Mouse (Mus musculus): ENCODE measurements around the gene Arhgef18. TPM values are rescaled to one million over a fixed set of nuclear protein-coding genes. Genes with fewer than 3 reads are reported as not detected.

Arhgef18 gene
- polyA plus RNA-seq, 2 experiments = 9.4 to 23.1 TPM

DNA sequence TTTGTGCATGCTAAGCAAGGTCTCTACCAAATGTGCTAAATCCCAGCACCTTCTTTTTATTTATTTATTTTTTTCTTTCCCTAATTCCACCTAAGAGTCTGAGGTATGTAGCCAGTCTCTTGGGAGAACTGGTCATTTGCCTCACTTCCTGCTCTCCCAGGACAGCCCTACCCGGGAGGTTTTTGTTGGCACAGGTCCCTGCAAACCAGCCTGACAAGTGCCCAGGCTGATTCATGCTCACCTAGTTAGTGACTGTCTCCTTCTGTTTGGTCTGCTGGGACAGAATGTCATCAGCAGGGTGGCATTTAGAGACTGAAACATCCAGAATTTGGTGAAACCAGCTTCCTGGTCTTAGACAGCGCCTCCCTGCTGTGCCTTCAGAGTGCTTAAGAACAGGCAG, 37.2 kb downstream of the Arhgef18 start:
- no peak for DNase-seq (ENCODE audit: low spot score)
- no peak overlapping the region for H3K9ac ChIP-seq (ENCODE audit: low read depth, low read length, severe bottlenecking)
- H3K27me3 ChIP-seq (ENCODE audit: control insufficient read depth, insufficient read depth, low read length) = no peaks in the 10 kb centered on the region
- no peak for ATAC-seq (ENCODE audit: low FRiP score, low read depth)
- no peak overlapping the region for H3K27ac ChIP-seq (replicated peaks; ENCODE audit: low read depth, low read length)
- H3K4me1 ChIP-seq (ENCODE audit: control insufficient read depth, insufficient read depth, low read length) = no peaks in the 10 kb centered on the region
- no peak overlapping the region for H3K4me2 ChIP-seq (replicated peaks; ENCODE audit: low read depth, low read length, severe bottlenecking)
- H3K36me3 ChIP-seq (ENCODE audit: control insufficient read depth, insufficient read depth, low read length) = peaks cover 55% of the 10 kb centered on the region
- no peak overlapping the region for H3K4me3 ChIP-seq (replicated peaks; ENCODE audit: low read length)
- WGBS = 71% methylated on average over 2 of the region's 2 CpGs
- no peaks in the 10 kb centered on the region for H3K9me3 ChIP-seq (ENCODE audit: control insufficient read depth, low read length)
- no peak for TF ChIP-seq POLR2A (IDR thresholded peaks at IDR 0.05; ENCODE audit: borderline replicate concordance, extremely low read depth, insufficient read depth, insufficient read length)

DNA sequence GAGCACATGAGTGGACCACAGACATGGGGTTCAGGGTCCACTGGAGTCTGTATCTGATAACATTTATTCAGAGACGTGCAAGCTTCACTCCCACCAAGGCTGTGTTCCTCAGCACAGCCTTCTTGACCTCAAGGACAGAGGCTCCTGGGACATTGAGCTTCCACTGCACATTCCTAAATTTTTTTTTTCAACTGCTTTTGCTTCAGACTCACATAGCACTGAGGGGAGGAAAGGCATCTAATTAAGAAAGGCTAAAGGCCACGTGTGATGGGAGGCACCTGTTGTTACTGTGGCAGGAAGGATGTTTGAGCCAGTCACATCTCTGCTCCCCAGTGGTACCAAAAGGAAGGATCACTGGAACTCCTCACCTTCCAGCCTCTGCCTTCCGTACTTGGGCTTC, 38.3 kb downstream of the Arhgef18 start:
- Histone ChIP-seq H3K27ac (replicated peaks; ENCODE audit: low read depth, low read length) (no peak overlapping the region), H3K27me3 (ENCODE audit: control insufficient read depth, insufficient read depth, low read length) (no peaks in the 10 kb centered on the region), H3K4me3 (replicated peaks; ENCODE audit: low read length) (no peak overlapping the region), H3K9me3 (ENCODE audit: control insufficient read depth, low read length) (no peaks in the 10 kb centered on the region), H3K4me2 (replicated peaks; ENCODE audit: low read depth, low read length, severe bottlenecking) (no peak overlapping the region), H3K36me3 (ENCODE audit: control insufficient read depth, insufficient read depth, low read length) (peaks cover 66% of the 10 kb centered on the region), H3K9ac (ENCODE audit: low read depth, low read length, severe bottlenecking) (no peak overlapping the region), H3K4me1 (ENCODE audit: control insufficient read depth, insufficient read depth, low read length) (no peaks in the 10 kb centered on the region)
- DNase-seq (ENCODE audit: low spot score) (no peak), ATAC-seq (ENCODE audit: low FRiP score, low read depth) (no peak)
- no peak for TF ChIP-seq POLR2A (IDR thresholded peaks at IDR 0.05; ENCODE audit: borderline replicate concordance, extremely low read depth, insufficient read depth, insufficient read length)
- 86% methylated on average over 3 of the region's 3 CpGs for WGBS

DNA sequence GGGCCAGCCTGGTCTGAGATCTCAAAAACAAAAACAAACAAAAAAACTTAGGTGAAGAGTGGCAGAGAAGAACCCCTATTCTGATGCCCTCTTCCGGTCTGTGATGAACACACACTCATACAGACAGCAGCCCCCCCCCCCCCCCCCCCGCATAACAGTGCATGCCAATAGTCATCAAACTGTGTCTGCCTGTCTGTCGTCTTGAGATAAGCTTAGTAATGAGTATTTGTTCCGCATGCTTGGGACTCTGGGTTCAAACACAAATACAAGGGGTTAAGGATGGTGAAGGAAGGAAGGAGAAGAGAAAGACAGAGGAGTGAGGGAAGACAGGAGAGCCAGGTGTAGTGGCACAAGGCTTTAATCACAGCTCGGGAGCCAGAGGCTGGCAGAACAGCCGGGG, 43.7 kb downstream of the Arhgef18 start:
- Histone ChIP-seq H3K27ac (replicated peaks; ENCODE audit: low read depth, low read length) (no peak overlapping the region), H3K36me3 (ENCODE audit: control insufficient read depth, insufficient read depth, low read length) (peaks cover 85% of the 10 kb centered on the region), H3K9me3 (ENCODE audit: control insufficient read depth, low read length) (no peaks in the 10 kb centered on the region), H3K27me3 (ENCODE audit: control insufficient read depth, insufficient read depth, low read length) (no peaks in the 10 kb centered on the region), H3K4me1 (ENCODE audit: control insufficient read depth, insufficient read depth, low read length) (no peaks in the 10 kb centered on the region), H3K4me3 (replicated peaks; ENCODE audit: low read length) (no peak overlapping the region), H3K4me2 (replicated peaks; ENCODE audit: low read depth, low read length, severe bottlenecking) (no peak overlapping the region), H3K9ac (ENCODE audit: low read depth, low read length, severe bottlenecking) (no peak overlapping the region)
- WGBS = 88% methylated on average over 6 of the region's 6 CpGs
- ATAC-seq (ENCODE audit: low FRiP score, low read depth) = no peak
- no peak for DNase-seq (ENCODE audit: low spot score)
- no peak for TF ChIP-seq POLR2A (IDR thresholded peaks at IDR 0.05; ENCODE audit: borderline replicate concordance, extremely low read depth, insufficient read depth, insufficient read length)

DNA sequence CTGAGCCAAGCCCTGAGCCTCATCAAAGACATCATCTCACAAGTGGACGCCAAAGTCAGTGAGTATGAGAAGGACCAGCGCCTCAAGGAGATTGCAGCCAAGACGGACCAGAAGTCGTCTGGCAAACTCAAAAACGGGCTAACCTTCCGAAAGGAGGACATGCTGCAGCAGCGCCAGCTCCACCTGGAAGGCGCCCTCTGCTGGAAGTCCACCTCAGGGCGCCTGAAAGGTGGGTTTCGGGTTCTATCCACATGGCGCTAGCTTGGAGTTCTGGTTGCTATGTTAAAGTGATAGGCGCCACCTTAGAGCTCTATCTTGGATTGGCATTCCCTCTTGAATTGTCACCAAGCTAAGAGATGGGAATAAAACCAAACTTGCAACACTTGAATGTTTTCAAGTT, 46.7 kb downstream of the Arhgef18 start:
- H3K9ac ChIP-seq (ENCODE audit: low read depth, low read length, severe bottlenecking) = no peak overlapping the region
- H3K27ac ChIP-seq (replicated peaks; ENCODE audit: low read depth, low read length) = no peak overlapping the region
- H3K4me1 ChIP-seq (ENCODE audit: control insufficient read depth, insufficient read depth, low read length) = no peaks in the 10 kb centered on the region
- no peak overlapping the region for H3K4me2 ChIP-seq (replicated peaks; ENCODE audit: low read depth, low read length, severe bottlenecking)
- WGBS = 77% methylated on average over 12 of the region's 12 CpGs
- no peak overlapping the region for H3K4me3 ChIP-seq (replicated peaks; ENCODE audit: low read length)
- DNase-seq (ENCODE audit: low spot score) = no peak
- no peak for ATAC-seq (ENCODE audit: low FRiP score, low read depth)
- peaks cover 77% of the 10 kb centered on the region for H3K36me3 ChIP-seq (ENCODE audit: control insufficient read depth, insufficient read depth, low read length)
- no peaks in the 10 kb centered on the region for H3K9me3 ChIP-seq (ENCODE audit: control insufficient read depth, low read length)
- no peak for TF ChIP-seq POLR2A (IDR thresholded peaks at IDR 0.05; ENCODE audit: borderline replicate concordance, extremely low read depth, insufficient read depth, insufficient read length)
- H3K27me3 ChIP-seq (ENCODE audit: control insufficient read depth, insufficient read depth, low read length) = no peaks in the 10 kb centered on the region

DNA sequence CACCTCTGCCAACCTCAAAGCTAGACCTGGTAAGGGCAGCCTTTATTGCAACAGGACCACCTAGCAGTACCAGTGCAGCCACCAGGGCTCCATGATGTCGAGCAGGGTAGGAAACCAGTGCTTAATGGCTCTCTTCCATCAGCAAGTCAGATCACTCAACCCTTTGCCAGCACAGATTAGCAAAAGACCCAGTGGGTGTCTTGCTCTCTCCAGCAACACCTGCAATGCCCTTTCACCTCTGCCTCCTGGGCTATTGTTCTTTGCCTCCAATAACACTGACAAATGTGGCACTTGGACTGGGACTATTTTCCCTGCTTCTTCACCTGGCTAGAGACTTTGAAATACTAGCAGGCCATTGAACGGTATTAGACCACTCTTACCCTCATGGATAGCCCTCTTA, 56.4 kb downstream of the Arhgef18 start:
- H3K27me3 ChIP-seq (ENCODE audit: control insufficient read depth, insufficient read depth, low read length) = no peaks in the 10 kb centered on the region
- H3K4me3 ChIP-seq (replicated peaks; ENCODE audit: low read length) = no peak overlapping the region
- 96% methylated on average over 2 of the region's 2 CpGs for WGBS
- H3K4me1 ChIP-seq (ENCODE audit: control insufficient read depth, insufficient read depth, low read length) = no peaks in the 10 kb centered on the region
- no peak overlapping the region for H3K9ac ChIP-seq (ENCODE audit: low read depth, low read length, severe bottlenecking)
- no peak for DNase-seq (ENCODE audit: low spot score)
- H3K9me3 ChIP-seq (ENCODE audit: control insufficient read depth, low read length) = no peaks in the 10 kb centered on the region
- H3K36me3 ChIP-seq (ENCODE audit: control insufficient read depth, insufficient read depth, low read length) = peaks cover 86% of the 10 kb centered on the region
- ATAC-seq (ENCODE audit: low FRiP score, low read depth) = no peak
- no peak overlapping the region for H3K27ac ChIP-seq (replicated peaks; ENCODE audit: low read depth, low read length)
- H3K4me2 ChIP-seq (replicated peaks; ENCODE audit: low read depth, low read length, severe bottlenecking) = no peak overlapping the region
- no peak for TF ChIP-seq POLR2A (IDR thresholded peaks at IDR 0.05; ENCODE audit: borderline replicate concordance, extremely low read depth, insufficient read depth, insufficient read length)

DNA sequence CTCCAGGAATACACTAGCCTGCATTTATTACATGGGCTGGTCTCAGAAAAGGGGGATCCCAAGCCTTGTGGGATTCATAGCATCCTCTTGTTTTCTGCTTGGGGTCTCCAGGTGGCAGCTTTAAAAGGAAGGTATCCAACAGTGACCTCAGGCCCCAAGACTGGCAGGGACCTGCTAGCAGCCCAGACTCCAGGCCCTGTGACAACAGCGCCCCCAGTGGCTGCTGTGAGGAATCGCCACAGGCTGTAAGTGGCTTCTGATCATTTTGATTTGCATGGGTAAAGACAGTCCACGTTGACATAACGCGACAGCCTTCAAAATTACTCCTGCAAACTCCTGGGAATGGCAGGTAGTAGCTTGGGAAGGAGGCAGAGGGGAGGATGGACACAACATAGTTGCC, 57.9 kb downstream of the Arhgef18 start:
- DNase-seq (ENCODE audit: low spot score) (no peak), ATAC-seq (ENCODE audit: low FRiP score, low read depth) (no peak)
- Histone ChIP-seq H3K4me3 (replicated peaks; ENCODE audit: low read length) (no peak overlapping the region), H3K4me2 (replicated peaks; ENCODE audit: low read depth, low read length, severe bottlenecking) (no peak overlapping the region), H3K9me3 (ENCODE audit: control insufficient read depth, low read length) (no peaks in the 10 kb centered on the region), H3K36me3 (ENCODE audit: control insufficient read depth, insufficient read depth, low read length) (peaks cover 94% of the 10 kb centered on the region), H3K27ac (replicated peaks; ENCODE audit: low read depth, low read length) (no peak overlapping the region), H3K9ac (ENCODE audit: low read depth, low read length, severe bottlenecking) (no peak overlapping the region), H3K4me1 (ENCODE audit: control insufficient read depth, insufficient read depth, low read length) (no peaks in the 10 kb centered on the region), H3K27me3 (ENCODE audit: control insufficient read depth, insufficient read depth, low read length) (no peaks in the 10 kb centered on the region)
- WGBS = 31% methylated on average over 5 of the region's 5 CpGs
- no peak for TF ChIP-seq POLR2A (IDR thresholded peaks at IDR 0.05; ENCODE audit: borderline replicate concordance, extremely low read depth, insufficient read depth, insufficient read length)
